Mouse (Mus musculus) spleen, adult 2 months (tissue): ENCODE results near the gene Tex13b.

Experiments used
- CTCF ChIP-seq: fragments of 200-500 bp; IDR thresholded peaks from 2 replicates; pipeline ENCODE4 v1.5.1; 2011; ENCODE audit warnings: mild to moderate bottlenecking, inconsistent platforms; ENCODE audit not compliant: insufficient read depth, insufficient read length, insufficient replicate concordance; ENCODE audit errors: extremely low read depth
- POLR2A ChIP-seq: fragments of 200-500 bp; IDR thresholded peaks from 2 replicates; pipeline ENCODE4 v1.6.1; 2011; ENCODE audit warnings: low read depth, low read length, inconsistent platforms

DNA sequence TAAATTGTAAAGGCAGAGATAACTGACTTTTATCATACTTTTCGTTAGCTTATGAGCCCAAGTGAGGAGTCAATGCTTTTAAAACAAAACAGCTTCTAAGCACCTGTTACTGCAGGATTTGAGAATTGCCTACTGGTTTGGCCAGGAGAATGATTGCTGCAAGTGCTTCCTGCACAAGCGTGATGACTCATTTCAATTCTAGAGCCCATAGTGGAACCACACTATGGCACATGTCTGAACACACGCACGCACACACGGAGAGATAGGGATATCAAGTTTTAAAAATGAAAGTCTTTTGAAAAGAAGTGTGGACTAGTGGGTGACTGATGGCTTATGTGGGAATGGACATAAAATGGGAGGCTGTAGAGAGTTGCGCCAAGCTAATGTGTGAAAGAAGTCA is 49.5 kb upstream of the Tex13b start:
- no peak for TF ChIP-seq CTCF
- no peak for TF ChIP-seq POLR2A
